Mouse (Mus musculus) embryonic facial prominence, embryonic 15.5 days (tissue): ENCODE results near the gene Myh6. TPM values are rescaled to one million over a fixed set of nuclear protein-coding genes. Genes with fewer than 3 reads are reported as not detected.
A peak's percentile ranks its signal among the peaks of the same experiment; 100 is the strongest.
"Not testable (repeated sequence)": the region's sequence is repeated elsewhere in the genome, so short reads cannot be mapped to it uniquely, and the experiment has no call there.

Experiments used
- ATAC-seq: fragments of 200-750 bp; cut with Nextera tagmentation; 2 replicates; pipeline ENCODE4 v1.8.0; 2017; ENCODE audit warnings: low read depth, moderate TSS enrichment; ENCODE audit not compliant: insufficient number of reproducible peaks, low FRiP score, low TSS enrichment
- H3K27ac ChIP-seq: fragments of 300-500 bp; sonication (generic); replicated peaks from 2 replicates; pipeline ENCODE4 v1.5.1; 2015; ENCODE audit warnings: mild to moderate bottlenecking, inconsistent platforms
- H3K27me3 ChIP-seq: fragments of 300-500 bp; sonication (generic); 2 replicates; pipeline ENCODE4 v1.6.1; 2015; ENCODE audit warnings: inconsistent platforms
- H3K36me3 ChIP-seq: fragments of 300-500 bp; sonication (generic); 2 replicates; pipeline ENCODE4 v1.6.1; 2015; ENCODE audit warnings: mild to moderate bottlenecking, inconsistent platforms
- H3K4me1 ChIP-seq: fragments of 300-500 bp; sonication (generic); 2 replicates; pipeline ENCODE4 v1.6.1; 2015; ENCODE audit warnings: inconsistent platforms
- H3K4me2 ChIP-seq: fragments of 300-500 bp; sonication (generic); replicated peaks from 2 replicates; pipeline ENCODE4 v1.6.1; 2015; ENCODE audit warnings: mild to moderate bottlenecking, inconsistent platforms
- H3K4me3 ChIP-seq: fragments of 300-500 bp; sonication (generic); replicated peaks from 2 replicates; pipeline ENCODE4 v1.5.1; 2015; ENCODE audit warnings: mild to moderate bottlenecking, inconsistent platforms
- H3K9ac ChIP-seq: fragments of 300-500 bp; sonication (generic); 2 replicates; pipeline ENCODE4 v1.6.1; 2015; ENCODE audit warnings: inconsistent platforms
- H3K9me3 ChIP-seq: fragments of 300-500 bp; sonication (generic); replicated peaks from 2 replicates; pipeline ENCODE4 v1.6.1; 2016; ENCODE audit warnings: inconsistent platforms
- WGBS: fragments of 180-500 bp; shearing (Covaris S2); methylation state at CpG from one replicate; pipeline ENCODE4 v1.1.7; 2015; 5-methylcytosine and 5-hydroxymethylcytosine counted together
- polyA plus RNA-seq: library from polyadenylated mRNA; unstranded; fragments of >200 nt; fragmentation: Nextera tagmentation; extraction: Ambion mirVana; gene quantifications from 2 replicates; pipeline ENCODE4 v1.2.1, GENCODE M21; 2015

Myh6 gene
- polyA plus RNA-seq, 1 experiment from 2014 or later: 3.0 TPM

GRCm38 (mm10) chr14:54994136-54994868 lies 27.6 kb upstream of the Myh6 start, which contains the start of gene Myh7:
TSS of gene Myh7 (minus strand) at chr14:54994626.
- Histone ChIP-seq H3K4me3 (no peak within 1 kb of the TSS), H3K4me2 (no peak within 1 kb of the TSS), H3K4me1 (peaks cover 17% of the 10 kb centered on the region), H3K9ac (no peak within 1 kb of the TSS), H3K36me3 (no peaks in the 10 kb centered on the region), H3K9me3 (no peaks in the 10 kb centered on the region), H3K27me3 (no peaks in the 10 kb centered on the region), H3K27ac (0 out of 2 replicates have a peak within 1 kb of the TSS, but pooled peaks have one; percentile 41)
- ATAC-seq: no peak
- 49% methylated on average over 11 of the region's 11 CpGs for WGBS

GRCm38 (mm10) chr14:54993636-54994035 lies 26.9 kb upstream of the Myh6 start:
- H3K9me3 ChIP-seq: no peaks in the 10 kb centered on the region
- H3K36me3 ChIP-seq: no peaks in the 10 kb centered on the region
- H3K9ac ChIP-seq: no peak overlapping the region
- no peak overlapping the region for H3K4me2 ChIP-seq
- WGBS: 60% methylated on average over 10 of the region's 10 CpGs
- no peaks in the 10 kb centered on the region for H3K27me3 ChIP-seq
- no peak overlapping the region for H3K27ac ChIP-seq
- no peak for ATAC-seq
- H3K4me3 ChIP-seq: no peak overlapping the region
- peaks cover 17% of the 10 kb centered on the region for H3K4me1 ChIP-seq

DNA sequence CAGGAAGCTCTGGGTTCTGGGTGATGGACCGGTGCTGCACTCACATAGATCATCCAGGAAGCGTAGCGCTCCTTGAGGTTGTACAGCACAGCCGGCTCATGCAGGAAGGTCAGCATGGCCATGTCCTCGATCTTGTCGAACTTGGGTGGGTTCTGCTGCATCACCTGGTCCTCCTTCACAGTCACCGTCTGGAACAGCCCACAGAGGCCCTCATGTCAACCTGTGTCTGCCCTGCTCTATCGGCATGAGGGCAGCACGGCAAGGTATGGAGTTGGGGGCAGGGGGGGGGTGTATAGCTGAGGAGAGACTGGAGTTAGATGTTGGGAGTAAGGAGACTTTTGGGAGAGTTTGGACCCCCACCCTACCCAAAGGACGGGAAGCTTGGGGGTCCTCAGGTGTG lies 25.5 kb upstream of the Myh6 start:
- ATAC-seq: no peak
- no peak overlapping the region for H3K9ac ChIP-seq
- WGBS: 89% methylated on average over 10 of the region's 10 CpGs
- H3K4me1 ChIP-seq: peaks cover 16% of the 10 kb centered on the region
- no peak overlapping the region for H3K4me3 ChIP-seq
- no peaks in the 10 kb centered on the region for H3K9me3 ChIP-seq
- H3K4me2 ChIP-seq: no peak overlapping the region
- no peak overlapping the region for H3K27ac ChIP-seq
- H3K27me3 ChIP-seq: no peaks in the 10 kb centered on the region
- H3K36me3 ChIP-seq: no peaks in the 10 kb centered on the region

- Histone ChIP-seq H3K9ac (no peak overlapping the region), H3K4me1 (peaks cover 9% of the 10 kb centered on the region), H3K36me3 (no peaks in the 10 kb centered on the region), H3K27me3 (no peaks in the 10 kb centered on the region), H3K9me3 (no peaks in the 10 kb centered on the region), H3K4me3 (no peak overlapping the region), H3K27ac (no peak overlapping the region), H3K4me2 (no peak overlapping the region)
- no peak for ATAC-seq
- WGBS: 79% methylated on average over 8 of the region's 8 CpGs
Observed at GRCm38 (mm10) chr14:54989886-54990441, 23.2 kb upstream of the Myh6 start.

DNA sequence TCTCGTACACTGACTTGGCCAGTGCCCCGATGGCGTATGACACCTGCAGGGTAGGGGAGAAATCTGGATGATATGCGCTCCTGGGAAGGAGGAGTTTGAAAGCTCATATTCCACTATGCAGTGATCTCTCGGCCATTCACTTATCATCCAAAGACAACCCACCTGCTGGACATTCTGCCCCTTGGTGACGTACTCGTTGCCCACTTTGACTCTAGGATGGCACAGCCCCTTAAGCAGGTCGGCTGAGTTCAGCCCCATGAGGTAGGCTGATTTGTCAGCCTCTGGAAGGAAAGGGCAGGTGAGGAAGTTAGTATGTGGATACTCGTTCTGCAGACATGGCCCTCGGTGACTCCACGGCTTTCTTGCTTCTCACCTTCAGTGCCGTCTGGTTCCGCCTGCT lies 22.2 kb upstream of the Myh6 start:
- Histone ChIP-seq H3K4me2 (no peak overlapping the region), H3K4me3 (no peak overlapping the region), H3K27me3 (no peaks in the 10 kb centered on the region), H3K9ac (no peak overlapping the region), H3K4me1 (no peaks in the 10 kb centered on the region), H3K27ac (no peak overlapping the region), H3K36me3 (no peaks in the 10 kb centered on the region), H3K9me3 (no peaks in the 10 kb centered on the region)
- no peak for ATAC-seq
- 91% methylated on average over 13 of the region's 13 CpGs for WGBS

- H3K36me3 ChIP-seq, H3K4me3 ChIP-seq, ATAC-seq, H3K4me2 ChIP-seq, H3K9ac ChIP-seq, H3K27me3 ChIP-seq, H3K9me3 ChIP-seq, H3K4me1 ChIP-seq, H3K27ac ChIP-seq: not testable (repeated sequence)
- WGBS: 91% methylated on average over 9 of the region's 9 CpGs
Observed at GRCm38 (mm10) chr14:54988350-54988874, 21.7 kb upstream of the Myh6 start.

DNA sequence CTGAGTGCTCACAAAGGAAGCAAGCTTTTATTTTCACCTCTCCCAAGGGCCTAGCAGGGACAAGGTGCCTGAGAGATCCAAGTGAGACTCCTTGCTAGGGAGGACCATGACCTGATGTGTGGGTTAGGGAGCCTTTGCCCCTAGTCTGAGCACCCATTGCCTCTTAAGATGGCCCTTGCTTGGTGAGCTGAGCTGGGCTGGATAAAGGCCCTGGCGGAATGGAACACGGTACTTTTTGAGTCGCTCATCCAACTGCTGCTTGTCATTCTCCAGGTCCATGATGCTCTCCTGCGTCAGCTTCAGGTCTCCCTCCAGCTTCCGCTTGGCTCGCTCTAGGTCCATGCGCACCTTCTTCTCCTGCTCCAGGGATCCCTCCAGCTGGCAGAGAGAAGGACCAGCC lies 15.2 kb upstream of the Myh6 start:
- H3K36me3 ChIP-seq: no peaks in the 10 kb centered on the region
- H3K27me3 ChIP-seq: no peaks in the 10 kb centered on the region
- H3K9ac ChIP-seq: no peak overlapping the region
- H3K4me3 ChIP-seq: no peak overlapping the region
- no peak for ATAC-seq
- no peak overlapping the region for H3K4me2 ChIP-seq
- H3K27ac ChIP-seq: no peak overlapping the region
- H3K4me1 ChIP-seq: no peaks in the 10 kb centered on the region
- no peaks in the 10 kb centered on the region for H3K9me3 ChIP-seq
- 91% methylated on average over 7 of the region's 7 CpGs for WGBS

DNA sequence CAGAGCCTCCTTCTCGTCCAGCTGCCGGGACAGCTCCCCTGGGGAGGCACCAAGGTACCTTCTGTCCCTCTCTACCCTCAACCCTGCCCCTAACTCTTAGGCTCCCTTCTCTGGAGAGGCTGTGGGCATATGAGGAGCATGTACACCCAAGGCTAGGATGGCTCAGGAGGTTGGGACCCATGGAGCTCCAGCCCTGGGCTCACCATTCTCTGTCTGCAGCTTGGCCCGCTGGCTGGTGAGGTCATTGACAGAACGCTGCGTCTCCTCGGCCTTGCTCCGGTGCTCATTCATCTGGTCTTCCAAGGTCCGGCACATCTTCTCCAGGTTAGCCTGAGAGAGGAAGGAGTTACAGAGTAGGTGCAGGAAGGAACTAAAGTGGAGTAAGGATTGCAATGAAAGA lies 11.9 kb upstream of the Myh6 start:
- Histone ChIP-seq H3K4me3 (no peak overlapping the region), H3K36me3 (no peaks in the 10 kb centered on the region), H3K9ac (no peak overlapping the region), H3K4me1 (no peaks in the 10 kb centered on the region), H3K27me3 (no peaks in the 10 kb centered on the region), H3K27ac (no peak overlapping the region), H3K9me3 (no peaks in the 10 kb centered on the region), H3K4me2 (no peak overlapping the region)
- ATAC-seq: no peak
- whole genome bisulfite sequencing: 86% methylated on average over 8 of the region's 8 CpGs

DNA sequence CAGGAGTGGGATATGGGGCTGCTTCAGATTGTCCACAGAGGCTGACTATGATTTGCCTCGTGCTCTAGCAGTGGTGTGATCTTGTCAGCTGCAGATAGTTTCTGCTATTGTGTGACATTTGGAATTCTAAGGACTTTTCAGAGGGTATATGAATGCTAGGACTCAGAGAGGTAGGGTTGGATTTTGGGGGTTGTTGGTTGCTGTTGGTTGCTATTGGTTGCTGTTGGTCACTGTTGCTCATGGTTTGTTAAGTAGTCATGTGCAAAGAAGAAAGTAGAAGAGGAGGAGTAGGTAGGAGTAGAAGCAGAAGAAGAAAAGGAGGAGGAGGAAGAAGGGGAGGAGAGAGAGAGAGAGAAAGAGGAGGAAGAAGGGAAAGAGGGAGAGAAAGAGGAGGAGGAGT lies 9.9 kb upstream of the Myh6 start, which contains the start of gene Gm17428:
Gene Gm17428, plus strand, starts transcription at position 301 of the 400 bp plus-strand sequence.
- ATAC-seq: no peak
- no peaks in the 10 kb centered on the region for H3K9me3 ChIP-seq
- no peaks in the 10 kb centered on the region for H3K4me1 ChIP-seq
- H3K36me3 ChIP-seq: no peaks in the 10 kb centered on the region
- H3K9ac ChIP-seq: no peak within 1 kb of the TSS
- 50% methylated on average over 1 of the region's 1 CpGs for WGBS
- no peaks in the 10 kb centered on the region for H3K27me3 ChIP-seq
- H3K27ac ChIP-seq: no peak within 1 kb of the TSS
- no peak within 1 kb of the TSS for H3K4me3 ChIP-seq
- no peak within 1 kb of the TSS for H3K4me2 ChIP-seq

- no peaks in the 10 kb centered on the region for H3K9me3 ChIP-seq
- no peak for ATAC-seq
- H3K27ac ChIP-seq: no peak overlapping the region
- no peaks in the 10 kb centered on the region for H3K36me3 ChIP-seq
- no peak overlapping the region for H3K4me2 ChIP-seq
- H3K9ac ChIP-seq: no peak overlapping the region
- WGBS: 78% methylated on average over 6 of the region's 6 CpGs
- H3K27me3 ChIP-seq: no peaks in the 10 kb centered on the region
- H3K4me3 ChIP-seq: no peak overlapping the region
- H3K4me1 ChIP-seq: no peaks in the 10 kb centered on the region
Observed at GRCm38 (mm10) chr14:54974068-54974791, 7.5 kb upstream of the Myh6 start.

DNA sequence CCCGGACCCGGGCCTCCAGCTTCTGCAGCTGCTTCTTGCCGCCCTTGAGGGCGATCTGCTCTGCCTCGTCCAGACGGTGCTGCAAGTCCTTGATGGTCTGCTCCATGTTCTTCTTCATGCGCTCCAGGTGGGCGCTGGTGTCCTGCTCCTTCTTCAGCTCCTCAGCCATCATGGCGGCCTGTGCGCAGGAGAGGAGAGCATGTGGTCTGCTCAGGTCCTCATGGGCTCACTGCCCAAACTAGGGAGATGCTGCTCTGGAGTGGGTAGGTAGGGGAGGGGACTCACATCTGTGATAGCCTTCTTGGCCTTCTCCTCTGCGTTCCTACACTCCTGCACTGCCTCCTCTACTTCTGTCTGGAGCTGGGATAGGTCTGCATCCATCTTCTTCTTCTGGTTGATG lies 6.1 kb upstream of the Myh6 start:
- H3K36me3 ChIP-seq, H3K27ac ChIP-seq, H3K27me3 ChIP-seq, H3K9me3 ChIP-seq, H3K4me1 ChIP-seq, ATAC-seq, H3K9ac ChIP-seq, H3K4me2 ChIP-seq, H3K4me3 ChIP-seq: not testable (repeated sequence)
- WGBS: 89% methylated on average over 9 of the region's 11 CpGs
